ENCODE assay signal across 20 mouse cellular contexts in genomic region chr2:163051691-163052090, GRCm38 (mm10). TPM values are rescaled to one million over a fixed set of nuclear protein-coding genes. Genes with fewer than 3 reads are reported as not detected.
"Had no signal": no experiment of that assay in that cellular context is flagged by ENCODE, and none has a peak within 500 bp of the region (broad histone marks: within the 10 kb centered on the region; RNA-seq: fewer than 3 reads in every experiment).

No protein-coding gene starts in this region.

- H3K4me2 ChIP-seq: limb, embryonic 12.5 days; liver, embryonic 13.5 days; midbrain, embryonic 12.5 days had no signal

- H3K9ac ChIP-seq: limb, embryonic 12.5 days; liver, embryonic 13.5 days; liver, postnatal 0 days; midbrain, embryonic 12.5 days had no signal

- H3K4me3 ChIP-seq: limb, embryonic 12.5 days; liver, embryonic 13.5 days; megakaryocyte, embryonic 14.5 days; midbrain, embryonic 12.5 days had no signal

- H3K27ac ChIP-seq: limb, embryonic 12.5 days; liver, embryonic 13.5 days; macrophage; midbrain, embryonic 12.5 days had no signal

- ATAC-seq: liver, postnatal 0 days had no signal

- H3K27me3 ChIP-seq: limb, embryonic 12.5 days; liver, embryonic 13.5 days; megakaryocyte, embryonic 14.5 days had no signal

- H3K9me3 ChIP-seq: limb, embryonic 12.5 days; liver, embryonic 13.5 days; megakaryocyte, embryonic 14.5 days; midbrain, embryonic 12.5 days had no signal

- DNase-seq: kidney, adult 18-20 months; kidney, postnatal 10 days; kidney, postnatal 4 days; layer of hippocampus, postnatal 36 days; liver; liver, embryonic 13.5 days; liver, postnatal 0 days; right cerebral cortex, postnatal 25 days; thymus, adult 18-20 months; thymus, postnatal 14 days had no signal

RNA-seq across cellular contexts. Expression of gene Gtsf1l, which starts 36.0 kb away (rescaled TPM):
- total RNA-seq: layer of hippocampus, adult 8-10 months; layer of hippocampus, postnatal 36 days; left cerebral cortex, postnatal 36 days; midbrain, postnatal 0 days had no signal
- polyA plus RNA-seq: kidney, embryonic 14.5 days; limb, embryonic 12.5 days; liver, embryonic 13.5 days; liver, postnatal 0 days; macrophage; midbrain, embryonic 12.5 days; midbrain, postnatal 0 days; neural tube, embryonic 14.5 days; small intestine, adult 2 months had no signal
